Mouse (Mus musculus) heart, adult 2 months (tissue): Measurements from ENCODE around the gene Ets1. TPM values are rescaled to one million over a fixed set of nuclear protein-coding genes. Genes with fewer than 3 reads are reported as not detected.
A peak's percentile ranks its signal among the peaks of the same experiment; 100 is the strongest.

Experiments
- DNase-seq, 2 experiments: peaks; one replicate each; pipeline ENCODE4 v3.0.0; 2021
- H3K27ac ChIP-seq: fragments of 200-600 bp; 2 replicates; pipeline ENCODE4 v1.8.1; 2022
- H3K27me3 ChIP-seq: fragments of 200-500 bp; 2 replicates; pipeline ENCODE4 v1.6.1; 2012; ENCODE audit warnings: mild to moderate bottlenecking, low read length, inconsistent platforms, mixed read lengths; ENCODE audit not compliant: control insufficient read depth, insufficient read depth
- H3K36me3 ChIP-seq: fragments of 200-500 bp; 2 replicates; pipeline ENCODE4 v1.6.1; 2012; ENCODE audit warnings: low read length, inconsistent platforms; ENCODE audit not compliant: control insufficient read depth, insufficient read depth
- H3K4me1 ChIP-seq: fragments of 200-500 bp; 2 replicates; pipeline ENCODE4 v1.6.1; 2011; ENCODE audit warnings: low read length; ENCODE audit not compliant: control insufficient read depth, insufficient read depth
- H3K4me3 ChIP-seq: fragments of 200-600 bp; 2 replicates; pipeline ENCODE4 v1.8.1; 2022
- H3K79me2 ChIP-seq: fragments of 200-500 bp; replicated peaks from 2 replicates; pipeline ENCODE4 v1.6.1; 2012; ENCODE audit warnings: mild to moderate bottlenecking, inconsistent platforms, low read length, moderate library complexity, mixed read lengths; ENCODE audit not compliant: control insufficient read depth, insufficient read depth
- H3K9ac ChIP-seq: fragments of 200-500 bp; 2 replicates; pipeline ENCODE4 v1.6.1; 2012; ENCODE audit warnings: low read depth, mild to moderate bottlenecking, control low read depth, inconsistent platforms, low read length, mixed read lengths
- CTCF ChIP-seq: fragments of 200-600 bp; IDR thresholded peaks from 2 replicates; pipeline ENCODE4 v1.8.1; 2022; ENCODE audit warnings: antibody characterized with exemption, mild to moderate bottlenecking, moderate library complexity
- EP300 ChIP-seq: fragments of 200-500 bp; IDR thresholded peaks from 2 replicates; pipeline ENCODE4 v1.6.1; 2011; ENCODE audit warnings: low read depth, low read length, control low read depth; ENCODE audit not compliant: insufficient read depth
- POLR2A ChIP-seq: fragments of 200-500 bp; IDR thresholded peaks from 2 replicates; pipeline ENCODE4 v1.6.1; 2011; ENCODE audit warnings: mild to moderate bottlenecking, low read depth, low read length, control low read depth; ENCODE audit not compliant: insufficient read depth
- WGBS: fragments of 180-500 bp; shearing (Covaris S2); methylation state at CpG from one replicate; pipeline ENCODE4 v1.1.7; 2018; 5-methylcytosine and 5-hydroxymethylcytosine counted together
- intact Hi-C: fragments of 180-260 bp; cut with DNase I; formaldehyde crosslinking; loops from one replicate; pipeline ENCODE4 v1.15.1; 2025
- polyA plus RNA-seq: library from polyadenylated mRNA; depleted of rRNA; stranded (reverse); fragments of >200 nt; gene quantifications from 2 replicates; pipeline ENCODE4 v1.2.3, GENCODE M21; 2012
- total RNA-seq, 2 experiments: library from RNA; stranded (reverse); gene quantifications; 2 replicates each; pipeline ENCODE4 v1.2.3; 2021

Gene Ets1
- total and polyA plus RNA-seq, 3 experiments: 22.6 to 48.7 (median 40.7) TPM

DNA sequence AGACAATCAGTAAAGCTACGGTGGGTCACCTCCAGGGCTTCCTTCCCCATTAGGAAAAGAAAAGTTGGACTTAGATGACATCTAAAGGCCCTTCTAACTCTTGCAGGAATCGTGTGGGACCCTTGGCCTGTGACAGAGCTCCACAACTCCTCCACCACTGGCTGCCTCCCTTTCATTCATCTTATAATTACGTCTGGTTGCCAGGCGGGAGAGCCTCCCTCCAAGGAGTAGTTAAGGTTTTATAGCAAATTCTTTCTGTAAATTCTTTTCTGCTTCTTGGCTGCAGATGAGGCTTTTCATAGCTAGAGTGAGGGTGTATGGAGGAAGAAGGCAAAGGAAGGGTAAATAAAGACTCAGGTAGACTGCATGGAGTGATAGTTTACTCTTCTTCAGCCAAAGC is 77.8 kb downstream of the Ets1 start:
- DNase-seq: no peak
- Histone ChIP-seq H3K79me2 (peaks cover 3% of the 10 kb centered on the region; the same call in 1 of the 2 replicates), H3K9ac (no peak overlapping the region), H3K36me3 (peaks cover 69% of the 10 kb centered on the region), H3K4me3 (no peak overlapping the region), H3K4me1 (peaks cover 51% of the 10 kb centered on the region), H3K27ac (peak overlapping the region; percentile 80), H3K27me3 (no peaks in the 10 kb centered on the region)
- TF ChIP-seq EP300 (no peak), POLR2A (no peak), CTCF (no peak)
- intact Hi-C loops: loop anchor here (10.0 kb wide), 1 partner anchor 191 kb away; no protein-coding TSS in a partner anchor
- WGBS: 44% methylated on average over 4 of the region's 4 CpGs

DNA sequence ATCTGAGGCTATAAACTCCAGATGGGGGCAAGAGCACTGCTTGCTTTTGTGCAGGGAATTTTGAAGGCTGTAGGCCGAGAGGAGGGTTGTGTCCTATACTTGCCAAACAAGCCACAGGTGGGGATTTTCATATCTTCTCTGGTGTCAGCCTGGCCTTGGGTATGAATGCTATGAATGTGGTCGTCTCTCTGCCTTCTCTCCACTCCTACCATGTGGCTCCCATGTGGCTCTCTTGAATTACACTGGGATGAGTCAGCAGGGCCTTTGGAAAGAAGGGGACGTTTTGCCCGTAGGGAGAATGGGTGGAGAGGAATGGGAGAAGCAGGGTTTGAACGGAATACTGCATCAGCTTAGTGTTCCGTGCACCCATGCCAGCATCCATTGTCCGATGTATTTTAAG is 78.5 kb downstream of the Ets1 start:
- Histone ChIP-seq H3K79me2 (peaks cover 3% of the 10 kb centered on the region; the same call in 1 of the 2 replicates), H3K36me3 (peaks cover 71% of the 10 kb centered on the region), H3K4me3 (no peak overlapping the region), H3K9ac (0 out of 2 replicates have a peak overlapping the region, but pooled peaks have one; percentile 16), H3K27me3 (no peaks in the 10 kb centered on the region), H3K4me1 (peaks cover 52% of the 10 kb centered on the region), H3K27ac (peak overlapping the region; percentile 80)
- intact Hi-C loops: loop anchor here (10.0 kb wide), 1 partner anchor 190 kb away; no protein-coding TSS in a partner anchor
- TF ChIP-seq CTCF: no peak
- TF ChIP-seq POLR2A: no peak
- TF ChIP-seq EP300: no peak
- no peak for DNase-seq
- 40% methylated on average over 7 of the region's 7 CpGs for WGBS

DNA sequence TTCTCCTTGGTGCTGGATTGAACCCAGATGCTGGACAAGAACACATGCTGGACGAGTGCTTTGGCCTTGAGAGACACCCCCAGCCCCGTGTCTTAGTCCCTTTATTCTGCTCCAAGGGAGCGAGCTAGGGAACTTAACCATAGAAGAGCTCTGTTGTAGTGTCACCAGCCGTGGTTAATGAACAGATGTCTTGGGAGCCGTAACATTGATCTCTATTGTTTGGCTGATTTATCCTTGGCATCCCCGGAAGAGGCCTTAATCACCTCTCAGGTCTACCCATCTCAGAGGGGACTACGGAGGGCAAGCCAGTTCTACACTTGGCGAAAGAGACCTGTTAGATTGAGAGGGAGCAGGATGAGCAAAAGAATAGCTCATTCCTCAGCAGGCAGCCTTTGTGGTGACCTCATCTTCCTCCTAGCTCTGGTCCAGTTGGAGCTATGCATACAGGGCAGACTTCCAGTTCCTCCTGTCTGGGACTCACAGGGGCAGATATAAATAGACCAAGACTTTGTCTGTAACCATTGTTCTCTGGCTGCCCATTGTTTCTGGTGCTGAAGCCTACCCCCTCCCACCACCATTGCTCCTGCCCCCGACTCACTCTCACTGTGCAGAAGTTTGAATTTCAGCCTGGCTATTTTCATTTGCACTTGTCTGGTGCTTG is 79.9 kb downstream of the Ets1 start:
- peak overlapping the region; percentile 80 for H3K27ac ChIP-seq
- no peaks in the 10 kb centered on the region for H3K79me2 ChIP-seq
- WGBS: 13% methylated on average over 9 of the region's 9 CpGs
- no peak overlapping the region for H3K9ac ChIP-seq
- DNase-seq: peak in 1 of 2 experiments; percentile 85
- no peak overlapping the region for H3K4me3 ChIP-seq
- H3K4me1 ChIP-seq: peaks cover 57% of the 10 kb centered on the region
- H3K27me3 ChIP-seq: no peaks in the 10 kb centered on the region
- intact Hi-C loops: loop anchor here (2.0 to 10.0 kb wide), 3 partner anchors 41 to 221 kb away; no protein-coding TSS in a partner anchor
- peaks cover 62% of the 10 kb centered on the region for H3K36me3 ChIP-seq
- peak; percentile 87 for TF ChIP-seq EP300
- TF ChIP-seq CTCF: no peak
- peak; percentile 51 for TF ChIP-seq POLR2A

DNA sequence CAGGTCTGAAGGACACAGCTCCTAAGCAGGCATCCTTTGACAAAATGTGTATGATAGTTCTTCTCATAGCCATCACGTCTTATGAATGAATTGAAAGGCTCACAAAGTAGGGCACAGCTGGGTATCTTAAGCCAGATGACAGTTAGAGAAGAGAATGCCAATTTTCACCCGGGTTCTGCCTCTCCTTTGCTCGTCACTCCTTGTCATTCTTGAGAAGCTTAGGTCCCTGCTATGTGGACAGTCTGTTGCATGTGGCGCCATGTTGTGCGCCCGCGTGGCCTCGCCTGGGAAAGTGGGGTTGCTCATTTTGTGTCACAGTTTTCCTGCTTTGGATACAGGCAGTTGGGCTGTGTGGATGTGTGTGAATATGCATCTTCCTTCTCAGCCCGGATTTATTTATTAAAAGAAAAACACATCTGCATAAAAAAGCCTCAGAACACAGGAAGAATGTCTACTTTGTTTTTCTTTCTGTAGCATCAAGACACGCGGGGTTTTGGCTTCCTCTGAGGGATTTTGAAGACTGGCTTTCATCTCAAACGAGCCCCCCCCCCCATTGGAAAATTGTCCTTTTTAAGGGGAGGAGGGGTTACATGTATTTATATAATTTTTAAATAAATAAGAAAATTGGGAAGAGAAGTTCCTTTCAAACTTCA is 81.4 kb downstream of the Ets1 start:
- H3K36me3 ChIP-seq: peaks cover 68% of the 10 kb centered on the region
- H3K4me1 ChIP-seq: peaks cover 55% of the 10 kb centered on the region
- peak overlapping the region; percentile 80 for H3K27ac ChIP-seq
- H3K79me2 ChIP-seq: peaks cover 1% of the 10 kb centered on the region
- intact Hi-C loops: loop anchor here (2.0 to 10.0 kb wide), 3 partner anchors 43 to 220 kb away; no protein-coding TSS in a partner anchor
- H3K4me3 ChIP-seq: no peak overlapping the region
- no peak for DNase-seq
- no peaks in the 10 kb centered on the region for H3K27me3 ChIP-seq
- TF ChIP-seq EP300 (no peak), POLR2A (no peak), CTCF (no peak)
- no peak overlapping the region for H3K9ac ChIP-seq
- WGBS: 43% methylated on average over 12 of the region's 12 CpGs

DNA sequence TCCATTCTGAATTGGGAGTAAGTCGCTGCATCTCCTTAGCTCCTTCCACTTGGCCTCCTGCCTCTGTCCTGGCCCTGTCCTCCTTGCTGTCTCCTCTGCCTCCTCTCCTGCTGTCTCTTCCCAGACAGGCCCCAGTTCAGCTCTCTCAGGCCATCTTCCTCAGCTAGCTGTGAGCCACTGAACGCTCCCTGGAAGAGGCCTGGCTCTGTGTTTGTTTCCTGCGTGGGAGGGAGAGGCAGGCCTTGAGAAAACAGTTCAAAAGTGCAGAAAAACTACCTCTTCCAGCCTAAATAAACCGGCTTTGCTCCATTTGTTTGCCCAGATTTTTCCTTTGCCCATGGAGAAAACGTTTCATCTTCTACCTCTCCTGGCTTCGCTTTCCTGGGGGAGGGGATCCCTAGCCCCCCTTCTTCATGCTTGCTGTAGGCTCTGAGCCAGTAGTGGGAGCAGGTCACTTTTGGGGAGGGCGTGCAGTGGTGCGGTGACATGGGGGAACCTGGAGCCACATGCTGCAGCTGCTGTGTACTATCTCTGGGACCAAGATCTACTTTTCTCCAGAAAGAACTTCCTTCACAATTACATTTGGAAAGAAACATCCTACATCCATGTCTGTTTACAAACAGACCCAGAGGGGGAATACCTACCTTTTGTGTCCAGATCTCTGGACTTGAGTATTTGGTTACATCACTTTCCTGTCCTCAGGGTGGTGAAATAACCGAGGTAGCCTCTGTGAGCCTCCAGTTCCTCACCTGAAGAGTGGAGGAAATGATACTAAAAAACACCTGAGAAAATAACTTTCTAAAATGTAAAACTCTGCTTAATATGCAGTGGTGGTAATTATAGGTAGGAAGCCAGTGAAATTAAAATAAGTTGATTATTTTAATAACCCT is 82.2 kb downstream of the Ets1 start:
- H3K79me2 ChIP-seq: peaks cover 1% of the 10 kb centered on the region
- H3K9ac ChIP-seq: peak overlapping the region; percentile 37
- H3K27me3 ChIP-seq: no peaks in the 10 kb centered on the region
- 39% methylated on average over 9 of the region's 9 CpGs for WGBS
- DNase-seq: peak in 1 of 2 experiments; percentile 55
- TF ChIP-seq POLR2A (no peak), CTCF (no peak), EP300 (no peak)
- peaks cover 54% of the 10 kb centered on the region for H3K4me1 ChIP-seq
- peak overlapping the region; percentile 80 for H3K27ac ChIP-seq
- intact Hi-C loops: loop anchor here (2.0 to 10.0 kb wide), 3 partner anchors 43 to 219 kb away; no protein-coding TSS in a partner anchor
- no peak overlapping the region for H3K4me3 ChIP-seq
- peaks cover 70% of the 10 kb centered on the region for H3K36me3 ChIP-seq
